Mouse (Mus musculus): ENCODE measurements at regions not wholly inside any gene's neighbourhood (a gene's known extent, or its start where the extent isn't known, plus 50 kb on each side); places are given as distances from the start of the nearest gene placed in this dataset.

- peak; percentile 55; the same call in 1 of the 2 replicates for ATAC-seq (ENCODE audit: borderline replicate concordance, extremely low read depth, low FRiP score, low TSS enrichment)
These were observed 80.9 kb upstream of the Zeb2 start for GRCm38 (mm10) chr2:45197955-45198631.

GRCm38 (mm10) chr2:45197342-45197741 is 80.1 kb upstream of the Zeb2 start:
- H3K9ac ChIP-seq, result no peak overlapping the region
- peaks cover 14% of the 10 kb centered on the region; the same call in 1 of the 2 replicates for H3K4me1 ChIP-seq

More at GRCm38 (mm10) chr2:45197955-45198631, 80.9 kb upstream of the Zeb2 start:
- no peak overlapping the region for H3K9ac ChIP-seq
- H3K4me3 ChIP-seq, result no peak overlapping the region
- no peaks in the 10 kb centered on the region for H3K27me3 ChIP-seq
- H3K27ac ChIP-seq, result peak overlapping the region; percentile 55
- no peaks in the 10 kb centered on the region for H3K36me3 ChIP-seq
- 41% methylated on average over 13 of the region's 13 CpGs for WGBS
- no peak overlapping the region for H3K4me2 ChIP-seq
- H3K9me3 ChIP-seq, result no peaks in the 10 kb centered on the region
- peaks cover 14% of the 10 kb centered on the region; the same call in 1 of the 2 replicates for H3K4me1 ChIP-seq

GRCm38 (mm10) chr2:45196511-45196910 is 79.3 kb upstream of the Zeb2 start:
- Histone ChIP-seq H3K9ac (no peak overlapping the region), H3K27me3 (no peaks in the 10 kb centered on the region), H3K4me3 (no peak overlapping the region), H3K9me3 (no peaks in the 10 kb centered on the region), H3K4me2 (no peak overlapping the region), H3K4me1 (peaks cover 14% of the 10 kb centered on the region; the same call in 1 of the 2 replicates), H3K27ac (no peak overlapping the region), H3K36me3 (no peaks in the 10 kb centered on the region)
- no peak for ATAC-seq (ENCODE audit: borderline replicate concordance, extremely low read depth, low FRiP score, low TSS enrichment)
- WGBS, result 93% methylated on average over 4 of the region's 4 CpGs

More at GRCm38 (mm10) chr2:45197342-45197741, 80.1 kb upstream of the Zeb2 start:
- no peak for ATAC-seq (ENCODE audit: borderline replicate concordance, extremely low read depth, low FRiP score, low TSS enrichment)
- 73% methylated on average over 10 of the region's 10 CpGs for WGBS
- Histone ChIP-seq H3K4me3 (no peak overlapping the region), H3K9me3 (no peaks in the 10 kb centered on the region), H3K27me3 (no peaks in the 10 kb centered on the region), H3K4me2 (no peak overlapping the region), H3K27ac (no peak overlapping the region; the same call in 1 of the 2 replicates), H3K36me3 (no peaks in the 10 kb centered on the region)

- Histone ChIP-seq H3K27me3 (no peaks in the 10 kb centered on the region), H3K9ac (no peak overlapping the region), H3K36me3 (no peaks in the 10 kb centered on the region), H3K4me2 (no peak overlapping the region), H3K9me3 (no peaks in the 10 kb centered on the region), H3K4me1 (peaks cover 14% of the 10 kb centered on the region; the same call in 1 of the 2 replicates), H3K27ac (no peak overlapping the region), H3K4me3 (no peak overlapping the region)
- WGBS, result 85% methylated on average over 7 of the region's 7 CpGs
- no peak for ATAC-seq (ENCODE audit: borderline replicate concordance, extremely low read depth, low FRiP score, low TSS enrichment)
These were observed 77.1 kb upstream of the Zeb2 start for GRCm38 (mm10) chr2:45194335-45194734.

GRCm38 (mm10) chr2:45185621-45185999 is 68.4 kb upstream of the Zeb2 start:
- ATAC-seq (ENCODE audit: borderline replicate concordance, extremely low read depth, low FRiP score, low TSS enrichment), result peak; percentile 81
- Histone ChIP-seq H3K4me2 (peak overlapping the region; percentile 47; the same call in 1 of the 2 replicates), H3K9ac (no peak overlapping the region), H3K27me3 (no peaks in the 10 kb centered on the region), H3K36me3 (no peaks in the 10 kb centered on the region), H3K27ac (peak overlapping the region; percentile 85), H3K9me3 (no peaks in the 10 kb centered on the region), H3K4me3 (no peak overlapping the region), H3K4me1 (peaks cover 21% of the 10 kb centered on the region)

GRCm38 (mm10) chr2:45184704-45185620 is 67.8 kb upstream of the Zeb2 start:
- 5% methylated on average over 18 of the region's 18 CpGs for WGBS
- Histone ChIP-seq H3K36me3 (no peaks in the 10 kb centered on the region), H3K4me1 (peaks cover 21% of the 10 kb centered on the region), H3K4me2 (peak overlapping the region; percentile 47), H3K27me3 (no peaks in the 10 kb centered on the region), H3K9me3 (no peaks in the 10 kb centered on the region), H3K4me3 (peak overlapping the region; percentile 12), H3K27ac (peak overlapping the region; percentile 85), H3K9ac (0 out of 2 replicates have a peak overlapping the region, but pooled peaks have one; percentile 22)
- peak; percentile 81 for ATAC-seq (ENCODE audit: borderline replicate concordance, extremely low read depth, low FRiP score, low TSS enrichment)

- no peak for ATAC-seq (ENCODE audit: borderline replicate concordance, extremely low read depth, low FRiP score, low TSS enrichment)
- H3K4me3 ChIP-seq, result no peak overlapping the region
- H3K4me2 ChIP-seq, result peak overlapping the region; percentile 47; the same call in 1 of the 2 replicates
- H3K27ac ChIP-seq, result peak overlapping the region; percentile 85
- whole genome bisulfite sequencing, result 35% methylated on average over 6 of the region's 6 CpGs
- no peak overlapping the region for H3K9ac ChIP-seq
- H3K9me3 ChIP-seq, result no peaks in the 10 kb centered on the region
- H3K36me3 ChIP-seq, result no peaks in the 10 kb centered on the region
- H3K27me3 ChIP-seq, result no peaks in the 10 kb centered on the region
- peaks cover 21% of the 10 kb centered on the region for H3K4me1 ChIP-seq
These were observed 67.0 kb upstream of the Zeb2 start for GRCm38 (mm10) chr2:45184149-45184548.

GRCm38 (mm10) chr2:45182876-45183275 is 65.7 kb upstream of the Zeb2 start:
- 83% methylated on average over 1 of the region's 1 CpGs for WGBS
- Histone ChIP-seq H3K4me1 (peaks cover 21% of the 10 kb centered on the region), H3K9me3 (no peaks in the 10 kb centered on the region)

GRCm38 (mm10) chr2:45181552-45181951 is 64.4 kb upstream of the Zeb2 start:
- H3K27me3 ChIP-seq, result no peaks in the 10 kb centered on the region
- no peak overlapping the region for H3K4me2 ChIP-seq
- no peaks in the 10 kb centered on the region for H3K9me3 ChIP-seq
- ATAC-seq (ENCODE audit: borderline replicate concordance, extremely low read depth, low FRiP score, low TSS enrichment), result no peak
- no peak overlapping the region for H3K9ac ChIP-seq
- 72% methylated on average over 7 of the region's 7 CpGs for WGBS
- H3K4me1 ChIP-seq, result peaks cover 21% of the 10 kb centered on the region
- H3K36me3 ChIP-seq, result no peaks in the 10 kb centered on the region
- no peak overlapping the region for H3K4me3 ChIP-seq
- no peak overlapping the region for H3K27ac ChIP-seq

More at GRCm38 (mm10) chr2:45182876-45183275, 65.7 kb upstream of the Zeb2 start:
- Histone ChIP-seq H3K9ac (no peak overlapping the region), H3K4me3 (no peak overlapping the region), H3K4me2 (no peak overlapping the region), H3K36me3 (no peaks in the 10 kb centered on the region), H3K27ac (no peak overlapping the region), H3K27me3 (no peaks in the 10 kb centered on the region)
- ATAC-seq (ENCODE audit: borderline replicate concordance, extremely low read depth, low FRiP score, low TSS enrichment), result no peak

- WGBS, result 92% methylated on average over 1 of the region's 1 CpGs
- ATAC-seq (ENCODE audit: borderline replicate concordance, extremely low read depth, low FRiP score, low TSS enrichment), result no peak
These were observed 61.8 kb upstream of the Zeb2 start for GRCm38 (mm10) chr2:45178849-45179453.

GRCm38 (mm10) chr2:45172382-45172781 is 55.2 kb upstream of the Zeb2 start:
- 81% methylated on average over 8 of the region's 8 CpGs for WGBS
- H3K9ac ChIP-seq, result no peak overlapping the region

More at GRCm38 (mm10) chr2:45178849-45179453, 61.8 kb upstream of the Zeb2 start:
- no peak overlapping the region for H3K4me3 ChIP-seq
- no peaks in the 10 kb centered on the region for H3K9me3 ChIP-seq
- H3K27me3 ChIP-seq, result no peaks in the 10 kb centered on the region
- no peak overlapping the region for H3K4me2 ChIP-seq
- peaks cover 1% of the 10 kb centered on the region for H3K4me1 ChIP-seq
- no peak overlapping the region for H3K27ac ChIP-seq
- no peaks in the 10 kb centered on the region for H3K36me3 ChIP-seq
- H3K9ac ChIP-seq, result no peak overlapping the region

More at GRCm38 (mm10) chr2:45172382-45172781, 55.2 kb upstream of the Zeb2 start:
- H3K27me3 ChIP-seq, result no peaks in the 10 kb centered on the region
- H3K9me3 ChIP-seq, result no peaks in the 10 kb centered on the region
- H3K4me3 ChIP-seq, result no peak overlapping the region
- ATAC-seq (ENCODE audit: borderline replicate concordance, extremely low read depth, low FRiP score, low TSS enrichment), result no peak
- H3K4me1 ChIP-seq, result 0 out of 2 replicates have a peak, but pooled peaks cover 5% of the 10 kb centered on the region
- H3K36me3 ChIP-seq, result no peaks in the 10 kb centered on the region
- peak overlapping the region; percentile 35; the same call in 1 of the 2 replicates for H3K27ac ChIP-seq
- H3K4me2 ChIP-seq, result no peak overlapping the region
